Mouse (Mus musculus) brain, embryonic 14.5 days (tissue): Measurements from ENCODE around the gene Camk2g.

Experiments
- CTCF ChIP-seq: fragments of 200-500 bp; IDR thresholded peaks from 2 replicates; pipeline ENCODE4 v1.5.1; 2012; ENCODE audit warnings: inconsistent platforms, mild to moderate bottlenecking, moderate library complexity, borderline replicate concordance; ENCODE audit not compliant: insufficient read depth, insufficient read length; ENCODE audit errors: extremely low read depth
- POLR2A ChIP-seq: fragments of 200-500 bp; IDR thresholded peaks from 2 replicates; pipeline ENCODE4 v1.6.1; 2012; ENCODE audit warnings: mild to moderate bottlenecking, inconsistent platforms, borderline replicate concordance; ENCODE audit not compliant: poor library complexity, insufficient read depth, insufficient read length, severe bottlenecking; ENCODE audit errors: extremely low read depth

- TF ChIP-seq CTCF (no peak), POLR2A (no peak)
Observed at GRCm38 (mm10) chr14:20735892-20736390, 57.9 kb downstream of the Camk2g start.
